ENCODE assay signal across 27 mouse cellular contexts in the genomic region with DNA sequence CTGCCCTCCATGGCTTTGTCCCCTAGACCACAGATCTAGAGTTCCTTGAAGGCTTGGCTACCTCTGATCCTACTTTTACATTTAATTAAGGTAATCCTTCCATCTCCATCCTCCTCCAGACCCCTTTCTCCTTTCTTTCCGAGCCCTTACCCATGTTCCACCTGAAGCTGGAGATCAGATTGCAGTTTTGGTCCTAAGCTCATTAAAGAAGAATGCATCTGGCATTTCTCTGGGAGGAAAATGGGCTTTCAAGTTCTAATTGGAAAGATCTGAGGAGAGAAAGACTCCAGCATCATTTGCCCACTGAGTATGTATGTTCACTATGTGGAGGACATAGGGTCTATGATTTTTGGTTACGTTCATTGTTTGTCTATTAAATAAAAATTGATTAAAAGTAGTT.
"Had no signal": no experiment of that assay in that cellular context is flagged by ENCODE, and none has a peak within 500 bp of the region (broad histone marks: within the 10 kb centered on the region; RNA-seq: fewer than 3 reads in every experiment).

No protein-coding gene starts in this region.

- H3K4me2 ChIP-seq: heart, embryonic 12.5 days; hindbrain, embryonic 12.5 days; hindbrain, embryonic 14.5 days; intestine, embryonic 15.5 days; limb, embryonic 12.5 days; liver, embryonic 11.5 days; liver, embryonic 13.5 days; liver, embryonic 15.5 days had no signal

- ATAC-seq: hindbrain, embryonic 16.5 days; inflammation-experienced regulatory T-cells, adult 6 months; intestine, embryonic 15.5 days; intestine, postnatal 0 days had no signal

- H3K9ac ChIP-seq: heart, embryonic 12.5 days; hindbrain, embryonic 12.5 days; hindbrain, embryonic 14.5 days; intestine, embryonic 15.5 days; limb, embryonic 12.5 days; liver, embryonic 13.5 days; liver, embryonic 15.5 days had no signal

- H3K27me3 ChIP-seq: heart, embryonic 12.5 days; hindbrain, embryonic 12.5 days; intestine, embryonic 15.5 days; limb, embryonic 12.5 days; liver, embryonic 13.5 days; liver, embryonic 15.5 days had no signal

- H3K4me1 ChIP-seq: liver, embryonic 13.5 days; liver, embryonic 15.5 days had no signal

- H3K27ac ChIP-seq: gastrocnemius, adult 2 months; heart, embryonic 10.5 days; hindbrain, embryonic 10.5 days; hindbrain, embryonic 12.5 days; hindbrain, embryonic 14.5 days; intestine, embryonic 15.5 days; layer of hippocampus, adult 2 months; left cerebral cortex, adult 2 months; limb, embryonic 10.5 days; limb, embryonic 12.5 days; liver, embryonic 13.5 days; liver, embryonic 15.5 days had no signal

- H3K36me3 ChIP-seq: heart, embryonic 10.5 days; heart, embryonic 12.5 days; hindbrain, embryonic 10.5 days; hindbrain, embryonic 12.5 days; intestine, embryonic 15.5 days; limb, embryonic 10.5 days; limb, embryonic 12.5 days; liver, embryonic 13.5 days; liver, embryonic 15.5 days had no signal

- DNase-seq: gastrocnemius, adult 2 months; gastrocnemius, postnatal 10 days; gastrocnemius, postnatal 25 days; heart, adult 18-20 months; heart, postnatal 10 days; heart, postnatal 4 days; kidney, adult 18-20 months; kidney, adult 8-10 months; kidney, postnatal 14 days; kidney, postnatal 4 days; liver; liver, embryonic 13.5 days had no signal

- H3K9me3 ChIP-seq: heart, embryonic 10.5 days; heart, embryonic 12.5 days; hindbrain, embryonic 10.5 days; hindbrain, embryonic 12.5 days; intestine, embryonic 15.5 days; limb, embryonic 10.5 days; limb, embryonic 12.5 days; liver, embryonic 13.5 days; liver, embryonic 15.5 days had no signal

- H3K4me3 ChIP-seq: gastrocnemius, adult 2 months; heart, embryonic 10.5 days; heart, embryonic 12.5 days; hindbrain, embryonic 10.5 days; hindbrain, embryonic 12.5 days; intestine, embryonic 15.5 days; layer of hippocampus, adult 2 months; left cerebral cortex, adult 2 months; limb, embryonic 10.5 days; limb, embryonic 12.5 days; liver, embryonic 13.5 days; liver, embryonic 15.5 days had no signal
